Comparison of ENCODE assay signal across 12 mouse cellular contexts in genomic region chr11:8779427-8779826, GRCm38 (mm10).
DNase-seq lines count a peak whose midpoint lies in the region; ATAC-seq lines count a peak whose summit lies in the region.
"Had no signal": no experiment of that assay in that cellular context is flagged by ENCODE, and none has a peak within 500 bp of the region (broad histone marks: within the 10 kb centered on the region; RNA-seq: fewer than 3 reads in every experiment).

No protein-coding gene starts in this region.

- 80% methylated on average over 3 of the region's 3 CpGs for WGBS in forebrain, embryonic 13.5 days
- WGBS in forebrain, embryonic 11.5 days: 78% methylated on average over 3 of the region's 3 CpGs
- WGBS in kidney, embryonic 15.5 days: 45% methylated on average over 3 of the region's 3 CpGs
- WGBS in neural tube, embryonic 13.5 days: 43% methylated on average over 3 of the region's 3 CpGs
- WGBS in stomach, embryonic 15.5 days: 31% methylated on average over 3 of the region's 3 CpGs
- 76% methylated on average over 3 of the region's 3 CpGs for WGBS in hindbrain, embryonic 11.5 days

- H3K27me3 ChIP-seq in forebrain, embryonic 13.5 days: no peaks in the 10 kb centered on the region
- no peaks in the 10 kb centered on the region for H3K27me3 ChIP-seq in forebrain, embryonic 11.5 days (ENCODE audit: control insufficient read depth, insufficient read depth, low read length)
- no peaks in the 10 kb centered on the region for H3K27me3 ChIP-seq in kidney, embryonic 15.5 days
- H3K27me3 ChIP-seq in neural tube, embryonic 13.5 days: no peaks in the 10 kb centered on the region
- H3K27me3 ChIP-seq in stomach, embryonic 15.5 days (replicated peaks): no peaks in the 10 kb centered on the region
- H3K27me3 ChIP-seq in hindbrain, embryonic 11.5 days (ENCODE audit: control insufficient read depth, insufficient read depth, low read length): no peaks in the 10 kb centered on the region
- H3K27me3 ChIP-seq: liver, embryonic 12.5 days had no signal

- H3K9me3 ChIP-seq in forebrain, embryonic 13.5 days (replicated peaks): no peaks in the 10 kb centered on the region
- H3K9me3 ChIP-seq in forebrain, embryonic 11.5 days (ENCODE audit: control insufficient read depth, low read length): no peaks in the 10 kb centered on the region
- H3K9me3 ChIP-seq in kidney, embryonic 15.5 days (replicated peaks): no peaks in the 10 kb centered on the region
- H3K9me3 ChIP-seq in neural tube, embryonic 13.5 days: no peaks in the 10 kb centered on the region
- H3K9me3 ChIP-seq in stomach, embryonic 15.5 days: no peaks in the 10 kb centered on the region
- no peaks in the 10 kb centered on the region for H3K9me3 ChIP-seq in hindbrain, embryonic 11.5 days (ENCODE audit: control insufficient read depth, low read length)
- H3K9me3 ChIP-seq: liver, embryonic 12.5 days had no signal

- no peak overlapping the region for H3K4me2 ChIP-seq in forebrain, embryonic 13.5 days
- no peak overlapping the region for H3K4me2 ChIP-seq in forebrain, embryonic 11.5 days (ENCODE audit: low read depth, low read length, severe bottlenecking)
- no peak overlapping the region for H3K4me2 ChIP-seq in kidney, embryonic 15.5 days
- H3K4me2 ChIP-seq in neural tube, embryonic 13.5 days: no peak overlapping the region
- H3K4me2 ChIP-seq in stomach, embryonic 15.5 days: no peak overlapping the region
- no peak overlapping the region for H3K4me2 ChIP-seq in hindbrain, embryonic 11.5 days (replicated peaks; ENCODE audit: low read depth, low read length)
- H3K4me2 ChIP-seq: liver, embryonic 12.5 days had no signal

- peak; percentile 63; the same call in 1 of the 2 replicates for ATAC-seq in forebrain, embryonic 13.5 days
- ATAC-seq in forebrain, embryonic 11.5 days (replicated peaks; ENCODE audit: low FRiP score): no peak
- ATAC-seq in kidney, embryonic 15.5 days (replicated peaks; ENCODE audit: low FRiP score): peak; percentile 45
- no peak for ATAC-seq in neural tube, embryonic 13.5 days (ENCODE audit: low read depth)
- no peak for ATAC-seq in stomach, embryonic 15.5 days (ENCODE audit: insufficient read depth, low FRiP score, low read depth)
- ATAC-seq in hindbrain, embryonic 11.5 days (ENCODE audit: low FRiP score): no peak
- ATAC-seq: liver, embryonic 12.5 days had no signal

- DNase-seq in forebrain, embryonic 11.5 days (ENCODE audit: low spot score): no peak
- no peak for DNase-seq in kidney, adult 9 months
- DNase-seq in neural tube, embryonic 10.5 days (ENCODE audit: extremely low spot score, low spot score): no peak
- DNase-seq in hindbrain, embryonic 11.5 days (ENCODE audit: low spot score): no peak
- DNase-seq: cerebellum, postnatal 14 days; embryo, embryonic 11 days; retina, postnatal 1 day had no signal

- no peaks in the 10 kb centered on the region for H3K36me3 ChIP-seq in forebrain, embryonic 13.5 days (ENCODE audit: poor library complexity, severe bottlenecking)
- no peaks in the 10 kb centered on the region for H3K36me3 ChIP-seq in forebrain, embryonic 11.5 days (ENCODE audit: control insufficient read depth, insufficient read depth, low read length)
- no peaks in the 10 kb centered on the region for H3K36me3 ChIP-seq in kidney, embryonic 15.5 days
- no peaks in the 10 kb centered on the region for H3K36me3 ChIP-seq in neural tube, embryonic 13.5 days
- no peaks in the 10 kb centered on the region for H3K36me3 ChIP-seq in stomach, embryonic 15.5 days
- H3K36me3 ChIP-seq in hindbrain, embryonic 11.5 days (ENCODE audit: control insufficient read depth, insufficient read depth, low read length): no peaks in the 10 kb centered on the region
- H3K36me3 ChIP-seq: liver, embryonic 12.5 days had no signal

- H3K4me1 ChIP-seq in forebrain, embryonic 13.5 days: no peaks in the 10 kb centered on the region
- no peaks in the 10 kb centered on the region for H3K4me1 ChIP-seq in forebrain, embryonic 11.5 days (replicated peaks; ENCODE audit: control insufficient read depth, insufficient read depth, low read length)
- peaks cover 34% of the 10 kb centered on the region for H3K4me1 ChIP-seq in kidney, embryonic 15.5 days
- peaks cover 22% of the 10 kb centered on the region for H3K4me1 ChIP-seq in neural tube, embryonic 13.5 days (replicated peaks)
- peaks cover 9% of the 10 kb centered on the region; the same call in 1 of the 2 replicates for H3K4me1 ChIP-seq in stomach, embryonic 15.5 days
- no peaks in the 10 kb centered on the region for H3K4me1 ChIP-seq in hindbrain, embryonic 11.5 days (replicated peaks; ENCODE audit: control insufficient read depth, insufficient read depth, low read length)
- H3K4me1 ChIP-seq: liver, embryonic 12.5 days had no signal

- H3K4me3 ChIP-seq in forebrain, embryonic 13.5 days: no peak overlapping the region
- H3K4me3 ChIP-seq in forebrain, embryonic 11.5 days (ENCODE audit: low read depth, low read length): no peak overlapping the region
- H3K4me3 ChIP-seq in kidney, embryonic 15.5 days (replicated peaks): no peak overlapping the region
- H3K4me3 ChIP-seq in neural tube, embryonic 13.5 days: no peak overlapping the region
- no peak overlapping the region for H3K4me3 ChIP-seq in stomach, embryonic 15.5 days (replicated peaks)
- no peak overlapping the region for H3K4me3 ChIP-seq in hindbrain, embryonic 11.5 days (ENCODE audit: low read depth, low read length)
- H3K4me3 ChIP-seq: liver, embryonic 12.5 days had no signal

- no peak overlapping the region for H3K27ac ChIP-seq in forebrain, embryonic 13.5 days
- H3K27ac ChIP-seq in forebrain, embryonic 11.5 days (ENCODE audit: low read depth, low read length): no peak overlapping the region
- peak overlapping the region; percentile 72 for H3K27ac ChIP-seq in kidney, embryonic 15.5 days
- H3K27ac ChIP-seq in neural tube, embryonic 13.5 days (replicated peaks): peak overlapping the region; percentile 42
- H3K27ac ChIP-seq in stomach, embryonic 15.5 days: peak overlapping the region; percentile 63
- H3K27ac ChIP-seq in hindbrain, embryonic 11.5 days (ENCODE audit: low read depth, low read length): no peak overlapping the region
- H3K27ac ChIP-seq: liver, embryonic 12.5 days had no signal

- no peak overlapping the region for H3K9ac ChIP-seq in forebrain, embryonic 13.5 days
- H3K9ac ChIP-seq in forebrain, embryonic 11.5 days (ENCODE audit: low read length): no peak overlapping the region
- H3K9ac ChIP-seq in kidney, embryonic 15.5 days: no peak overlapping the region
- H3K9ac ChIP-seq in neural tube, embryonic 13.5 days: no peak overlapping the region
- no peak overlapping the region for H3K9ac ChIP-seq in stomach, embryonic 15.5 days
- H3K9ac ChIP-seq in hindbrain, embryonic 11.5 days (ENCODE audit: low read depth, low read length): no peak overlapping the region
- H3K9ac ChIP-seq: liver, embryonic 12.5 days had no signal

Comparison
In these comparisons a context has a peak if more than half of its experiments do, and no peak if none do; other contexts are left out.
1. ATAC-seq: peak in forebrain, embryonic 13.5 days (single experiment) and kidney, embryonic 15.5 days (single experiment); none in forebrain, embryonic 11.5 days (single experiment), neural tube, embryonic 13.5 days (single experiment), stomach, embryonic 15.5 days (single experiment) and hindbrain, embryonic 11.5 days (single experiment).
2. H3K27ac ChIP-seq: peak in kidney, embryonic 15.5 days (single experiment), neural tube, embryonic 13.5 days (single experiment) and stomach, embryonic 15.5 days (single experiment); none in forebrain, embryonic 13.5 days (single experiment), forebrain, embryonic 11.5 days (single experiment) and hindbrain, embryonic 11.5 days (single experiment).